Mouse (Mus musculus) G1E (cell line): ENCODE data around the gene Hnrnpul1. TPM values are rescaled to one million over a fixed set of nuclear protein-coding genes. Genes with fewer than 3 reads are reported as not detected.

Source experiments
- ATAC-seq: 2 replicates; pipeline ENCODE4 v1.8.0; 2016; ENCODE audit warnings: mild to moderate bottlenecking; ENCODE audit not compliant: insufficient number of reproducible peaks, poor library complexity, low FRiP score, severe bottlenecking; ENCODE audit errors: extremely low read depth
- DNase-seq: peaks from one replicate; pipeline ENCODE4 v3.0.0; 2012; ENCODE audit warnings: low spot score
- H3K27me3 ChIP-seq: 2 replicates; pipeline ENCODE4 v1.6.1; 2012; ENCODE audit warnings: mild to moderate bottlenecking, low read length, inconsistent platforms; ENCODE audit not compliant: insufficient read depth
- H3K36me3 ChIP-seq: replicated peaks from 2 replicates; pipeline ENCODE3; 2012; ENCODE audit warnings: mild to moderate bottlenecking, inconsistent platforms
- H3K4me1 ChIP-seq: 2 replicates; pipeline ENCODE4 v1.6.1; 2012; ENCODE audit warnings: low read depth, low read length, inconsistent platforms, mixed read lengths; ENCODE audit not compliant: insufficient read depth
- H3K4me3 ChIP-seq: 2 replicates; pipeline ENCODE4 v1.5.1; 2012; ENCODE audit warnings: low read depth, mild to moderate bottlenecking, inconsistent platforms, low read length, moderate library complexity, mixed read lengths
- H3K9me3 ChIP-seq: replicated peaks from 2 replicates; pipeline ENCODE4 v1.6.1; 2012; ENCODE audit warnings: inconsistent platforms
- CTCF ChIP-seq: IDR thresholded peaks from 2 replicates; pipeline ENCODE4 v1.5.1; 2012; ENCODE audit warnings: low read depth, low read length, inconsistent platforms, mixed read lengths
- GATA1 ChIP-seq: IDR thresholded peaks from 2 replicates; pipeline ENCODE4 v1.6.1; 2012; ENCODE audit warnings: borderline replicate concordance, low read length, inconsistent platforms, mixed read lengths
- GATA2 ChIP-seq: IDR thresholded peaks from 2 replicates; pipeline ENCODE4 v1.6.1; 2012; ENCODE audit warnings: low read depth, low read length, inconsistent platforms, borderline replicate concordance
- POLR2AphosphoS5 ChIP-seq: IDR thresholded peaks from 2 replicates; pipeline ENCODE4 v1.6.1; 2012; ENCODE audit warnings: low read depth, low read length, inconsistent platforms; ENCODE audit not compliant: insufficient replicate concordance
- TAL1 ChIP-seq: conservative IDR thresholded peaks from 2 replicates; pipeline ENCODE4 v1.6.1; 2012; ENCODE audit warnings: low read depth, low read length, inconsistent platforms, mixed read lengths
- polyA plus RNA-seq: library from polyadenylated mRNA; stranded (reverse); fragments of >175 nt; gene quantifications from 2 replicates; pipeline ENCODE4 v1.2.3, GENCODE M21; 2012
- total RNA-seq, 2 experiments: library from RNA; stranded (forward) in 1 of 2; stranded (reverse) in 1 of 2; fragments of 200-1000 nt in 1 of 2; fragments of >200 nt in 1 of 2; fragmentation: Nextera tagmentation in 1 of 2; gene quantifications; 2 replicates each; pipeline ENCODE4 v1.2.3; 2014 to 2017

Gene Hnrnpul1
- total and polyA plus RNA-seq, 3 experiments, result 116 to 382 (median 375) TPM

- ATAC-seq (peak; percentile 66), DNase-seq (peak; percentile 80)
- TF ChIP-seq POLR2AphosphoS5 (peak; percentile 19; the same call in 1 of the 2 replicates), CTCF (no peak)
- H3K36me3 ChIP-seq, result peaks cover 44% of the 10 kb centered on the region
- H3K27me3 ChIP-seq, result no peaks in the 10 kb centered on the region
- H3K4me1 ChIP-seq, result peaks cover 70% of the 10 kb centered on the region
- H3K9me3 ChIP-seq, result no peaks in the 10 kb centered on the region
- peak overlapping the region; percentile 64 for H3K4me3 ChIP-seq
These were observed 70.9 kb downstream of the Hnrnpul1 start for GRCm38 (mm10) chr7:25683474-25684180.

- no peak for ATAC-seq
- H3K4me3 ChIP-seq, result peak overlapping the region; percentile 77
- TF ChIP-seq GATA2 (no peak), GATA1 (no peak), CTCF (no peak), POLR2AphosphoS5 (no peak), TAL1 (no peak)
These were observed 73.0 kb downstream of the Hnrnpul1 start for GRCm38 (mm10) chr7:25681341-25682231.

GRCm38 (mm10) chr7:25680514-25681258 is 73.9 kb downstream of the Hnrnpul1 start, which contains the start of gene B9d2:
Gene B9d2, plus strand, starts transcription at chr7:25680780.
- Histone ChIP-seq H3K4me1 (peaks cover 73% of the 10 kb centered on the region), H3K36me3 (peaks cover 36% of the 10 kb centered on the region), H3K9me3 (no peaks in the 10 kb centered on the region), H3K27me3 (no peaks in the 10 kb centered on the region), H3K4me3 (peak within 1 kb of the TSS; percentile 77)
- ATAC-seq (peak; percentile 62), DNase-seq (peak; percentile 85)
- no peak for TF ChIP-seq POLR2AphosphoS5
- TF ChIP-seq TAL1, result peak; percentile 83

More at GRCm38 (mm10) chr7:25681341-25682231, 73.0 kb downstream of the Hnrnpul1 start:
- Histone ChIP-seq H3K4me1 (peaks cover 81% of the 10 kb centered on the region), H3K27me3 (no peaks in the 10 kb centered on the region), H3K9me3 (no peaks in the 10 kb centered on the region), H3K36me3 (peaks cover 43% of the 10 kb centered on the region)
- DNase-seq, result no peak

GRCm38 (mm10) chr7:25679971-25680370 is 74.6 kb downstream of the Hnrnpul1 start:
- H3K4me1 ChIP-seq, result peaks cover 68% of the 10 kb centered on the region

GRCm38 (mm10) chr7:25677013-25677412 is 77.5 kb downstream of the Hnrnpul1 start:
- peaks cover 12% of the 10 kb centered on the region for H3K36me3 ChIP-seq
- DNase-seq (no peak), ATAC-seq (no peak)
- TF ChIP-seq TAL1 (no peak), CTCF (no peak), POLR2AphosphoS5 (no peak), GATA1 (no peak), GATA2 (no peak)
- peaks cover 9% of the 10 kb centered on the region; the same call in 1 of the 2 replicates for H3K27me3 ChIP-seq
- H3K4me3 ChIP-seq, result no peak overlapping the region
- peaks cover 49% of the 10 kb centered on the region for H3K4me1 ChIP-seq
- H3K9me3 ChIP-seq, result no peaks in the 10 kb centered on the region

More at GRCm38 (mm10) chr7:25679971-25680370, 74.6 kb downstream of the Hnrnpul1 start:
- no peak for DNase-seq
- no peak for TF ChIP-seq CTCF
- peaks cover under 1% of the 10 kb centered on the region; the same call in 1 of the 2 replicates for H3K27me3 ChIP-seq
- ATAC-seq, result no peak
- no peaks in the 10 kb centered on the region for H3K9me3 ChIP-seq
- H3K4me3 ChIP-seq, result peak overlapping the region; percentile 77; the same call in 1 of the 2 replicates
- H3K36me3 ChIP-seq, result peaks cover 28% of the 10 kb centered on the region

GRCm38 (mm10) chr7:25676085-25676781 is 78.3 kb downstream of the Hnrnpul1 start:
- Histone ChIP-seq H3K36me3 (peaks cover 14% of the 10 kb centered on the region), H3K4me3 (no peak overlapping the region), H3K4me1 (peaks cover 41% of the 10 kb centered on the region), H3K9me3 (no peaks in the 10 kb centered on the region), H3K27me3 (peaks cover 9% of the 10 kb centered on the region; the same call in 1 of the 2 replicates)
- TF ChIP-seq GATA1, result no peak
- no peak for TF ChIP-seq POLR2AphosphoS5
- no peak for TF ChIP-seq CTCF
- TF ChIP-seq TAL1, result no peak
- no peak for TF ChIP-seq GATA2
- no peak for DNase-seq
- ATAC-seq, result no peak
